Mouse (Mus musculus) forebrain, embryonic 10.5 days (tissue): ENCODE results near the gene Stxbp1. TPM values are rescaled to one million over a fixed set of nuclear protein-coding genes. Genes with fewer than 3 reads are reported as not detected.

Experiments
- DNase-seq: peaks from one replicate; pipeline ENCODE4 v3.0.0-alpha.2; 2017; ENCODE audit warnings: low spot score; ENCODE audit errors: extremely low spot score
- H3K27ac ChIP-seq: fragments of 300-500 bp; sonication (generic); 2 replicates; pipeline ENCODE4 v1.5.1; 2016; ENCODE audit warnings: mild to moderate bottlenecking
- H3K27me3 ChIP-seq: fragments of 300-500 bp; sonication (generic); 2 replicates; pipeline ENCODE4 v1.6.1; 2016; ENCODE audit warnings: mild to moderate bottlenecking; ENCODE audit not compliant: poor library complexity, severe bottlenecking
- H3K36me3 ChIP-seq: fragments of 300-500 bp; sonication (generic); replicated peaks from 2 replicates; pipeline ENCODE4 v1.6.1; 2016; ENCODE audit warnings: mild to moderate bottlenecking, moderate library complexity
- H3K4me1 ChIP-seq: fragments of 300-500 bp; sonication (generic); 2 replicates; pipeline ENCODE4 v1.6.1; 2016
- H3K4me3 ChIP-seq: fragments of 300-500 bp; sonication (generic); 2 replicates; pipeline ENCODE4 v1.5.1; 2016; ENCODE audit warnings: mild to moderate bottlenecking, moderate library complexity
- H3K9me3 ChIP-seq: fragments of 300-500 bp; sonication (generic); 2 replicates; pipeline ENCODE4 v1.6.1; 2016; ENCODE audit warnings: mild to moderate bottlenecking, moderate library complexity
- WGBS: fragments of 180-500 bp; shearing (Covaris S2); methylation state at CpG from one replicate; pipeline ENCODE4 v1.1.7; 2016; 5-methylcytosine and 5-hydroxymethylcytosine counted together
- polyA plus RNA-seq: library from polyadenylated mRNA; unstranded; fragments of >200 nt; fragmentation: Nextera tagmentation; extraction: Ambion mirVana; gene quantifications from 2 replicates; pipeline ENCODE4 v1.2.1, GENCODE M21; 2016

Stxbp1 gene
- polyA plus RNA-seq, 1 experiment from 2014 or later: 20.8 TPM

GRCm38 (mm10) chr2:32751665-32752033, 95.4 kb downstream of the Stxbp1 start:
- Histone ChIP-seq H3K9me3 (no peaks in the 10 kb centered on the region), H3K27me3 (peaks cover 18% of the 10 kb centered on the region), H3K27ac (peak overlapping the region; percentile 70), H3K4me1 (peaks cover 26% of the 10 kb centered on the region), H3K36me3 (peaks cover 68% of the 10 kb centered on the region), H3K4me3 (peak overlapping the region; percentile 46)
- DNase-seq: no peak
- WGBS: 23% methylated on average over 9 of the region's 10 CpGs

- H3K4me1 ChIP-seq: peaks cover 25% of the 10 kb centered on the region
- H3K4me3 ChIP-seq: peak overlapping the region; percentile 46
- peak; percentile 86 for DNase-seq
- peak overlapping the region; percentile 70 for H3K27ac ChIP-seq
- H3K9me3 ChIP-seq: no peaks in the 10 kb centered on the region
- H3K36me3 ChIP-seq: peaks cover 74% of the 10 kb centered on the region
- peaks cover 18% of the 10 kb centered on the region for H3K27me3 ChIP-seq
- 4% methylated on average over 31 of the region's 31 CpGs for WGBS
Measured at GRCm38 (mm10) chr2:32750887-32751664, 96.0 kb downstream of the Stxbp1 start.

- Histone ChIP-seq H3K27ac (no peak overlapping the region), H3K4me1 (peaks cover 25% of the 10 kb centered on the region), H3K36me3 (peaks cover 82% of the 10 kb centered on the region), H3K27me3 (peaks cover 18% of the 10 kb centered on the region), H3K9me3 (no peaks in the 10 kb centered on the region), H3K4me3 (peak overlapping the region; percentile 46)
- 79% methylated on average over 7 of the region's 7 CpGs for WGBS
- DNase-seq: no peak
Measured at GRCm38 (mm10) chr2:32750199-32750598, 96.8 kb downstream of the Stxbp1 start.

GRCm38 (mm10) chr2:32749082-32749481, 98.0 kb downstream of the Stxbp1 start:
- H3K27me3 ChIP-seq: peaks cover 18% of the 10 kb centered on the region
- peaks cover 82% of the 10 kb centered on the region for H3K36me3 ChIP-seq
- DNase-seq: no peak
- H3K27ac ChIP-seq: no peak overlapping the region
- H3K9me3 ChIP-seq: no peaks in the 10 kb centered on the region
- H3K4me3 ChIP-seq: no peak overlapping the region
- H3K4me1 ChIP-seq: peaks cover 26% of the 10 kb centered on the region
- WGBS: 93% methylated on average over 15 of the region's 16 CpGs

- Histone ChIP-seq H3K4me1 (peaks cover 35% of the 10 kb centered on the region), H3K9me3 (no peaks in the 10 kb centered on the region), H3K27ac (no peak overlapping the region), H3K4me3 (no peak overlapping the region), H3K36me3 (peaks cover 55% of the 10 kb centered on the region), H3K27me3 (peaks cover 44% of the 10 kb centered on the region)
- WGBS: 81% methylated on average over 15 of the region's 15 CpGs
- no peak for DNase-seq
Measured at GRCm38 (mm10) chr2:32744272-32744982, 102.6 kb downstream of the Stxbp1 start.

DNA sequence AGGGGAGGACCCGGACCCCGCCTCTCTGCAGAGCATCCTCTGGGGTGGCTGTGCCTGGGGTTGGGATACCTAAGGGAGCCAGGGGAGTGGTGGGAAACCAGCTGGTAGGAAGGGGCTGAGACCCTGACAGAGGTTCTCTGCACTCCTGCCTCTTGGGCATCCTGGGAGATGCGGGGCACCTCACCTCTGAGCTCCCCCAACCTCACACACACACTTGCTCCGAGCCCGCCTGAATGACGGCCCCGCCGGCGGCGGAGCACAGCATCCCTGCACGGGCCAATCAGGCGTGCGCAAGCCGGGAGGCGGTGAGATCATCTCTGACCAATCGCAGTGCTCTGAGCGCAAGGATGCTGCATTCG, 104.9 kb downstream of the Stxbp1 start:
- Histone ChIP-seq H3K9me3 (no peaks in the 10 kb centered on the region), H3K27ac (peak overlapping the region; percentile 85), H3K36me3 (peaks cover 38% of the 10 kb centered on the region), H3K27me3 (peaks cover 51% of the 10 kb centered on the region), H3K4me1 (peaks cover 41% of the 10 kb centered on the region), H3K4me3 (peak overlapping the region; percentile 70)
- WGBS: 5% methylated on average over 18 of the region's 18 CpGs
- peak; percentile 86 for DNase-seq

- Histone ChIP-seq H3K27me3 (peaks cover 51% of the 10 kb centered on the region), H3K27ac (peak overlapping the region; percentile 85), H3K36me3 (peaks cover 31% of the 10 kb centered on the region), H3K4me1 (peaks cover 46% of the 10 kb centered on the region), H3K4me3 (peak overlapping the region; percentile 70), H3K9me3 (no peaks in the 10 kb centered on the region)
- WGBS: 2% methylated on average over 55 of the region's 58 CpGs
- peak; percentile 68 for DNase-seq
Measured at GRCm38 (mm10) chr2:32741273-32742172, 105.5 kb downstream of the Stxbp1 start.

GRCm38 (mm10) chr2:32740916-32741272, 106.2 kb downstream of the Stxbp1 start, which contains the start of gene 6330409D20Rik:
Gene 6330409D20Rik (minus strand): TSS chr2:32741016.
- peaks cover 50% of the 10 kb centered on the region for H3K4me1 ChIP-seq
- H3K9me3 ChIP-seq: no peaks in the 10 kb centered on the region
- peak within 1 kb of the TSS; percentile 70 for H3K4me3 ChIP-seq
- H3K27ac ChIP-seq: peak within 1 kb of the TSS; percentile 85
- peaks cover 25% of the 10 kb centered on the region for H3K36me3 ChIP-seq
- H3K27me3 ChIP-seq: peaks cover 51% of the 10 kb centered on the region
- no peak for DNase-seq
- WGBS: 6% methylated on average over 11 of the region's 11 CpGs

DNA sequence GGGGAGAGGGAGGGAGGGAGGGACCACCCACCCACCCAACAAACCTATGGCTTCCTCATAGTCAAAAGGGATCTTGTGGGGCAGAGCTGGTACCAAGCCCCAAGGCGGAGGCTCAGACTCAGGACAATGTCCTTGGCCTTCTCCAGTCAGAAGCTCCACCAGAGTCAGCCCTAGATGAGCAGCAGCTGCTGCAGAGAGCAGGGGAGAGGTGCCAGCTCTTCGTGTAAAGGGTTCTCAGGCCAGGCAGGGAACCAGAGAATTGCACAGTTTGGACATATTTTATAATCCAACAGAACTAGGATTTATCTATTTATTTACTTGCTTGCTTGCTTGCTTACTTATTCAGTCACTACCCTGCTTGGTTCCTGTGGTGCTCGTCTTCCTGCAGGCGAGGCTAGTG, 107.7 kb downstream of the Stxbp1 start:
- no peak overlapping the region for H3K27ac ChIP-seq
- 79% methylated on average over 4 of the region's 4 CpGs for WGBS
- H3K9me3 ChIP-seq: no peaks in the 10 kb centered on the region
- no peak for DNase-seq
- H3K36me3 ChIP-seq: peaks cover 9% of the 10 kb centered on the region; the same call in 1 of the 2 replicates
- peaks cover 59% of the 10 kb centered on the region for H3K4me1 ChIP-seq
- H3K27me3 ChIP-seq: peaks cover 51% of the 10 kb centered on the region
- H3K4me3 ChIP-seq: no peak overlapping the region

Other genes starting within 250 kb of the Stxbp1 start
- gene St6galnac6, start 247.5 kb downstream of the Stxbp1 start, polyA plus RNA-seq: 13.3 and 13.8 TPM in 2 replicates
- gene Ak1, start 225.5 kb downstream of the Stxbp1 start, polyA plus RNA-seq: 17.8 and 20.2 TPM in 2 replicates
- 24.5 and 24.7 TPM in 2 replicates for gene Eng, start 200.7 kb downstream of the Stxbp1 start, polyA plus RNA-seq
- 27.4 and 29.5 TPM in 2 replicates for gene Fpgs, start 143.1 kb downstream of the Stxbp1 start, polyA plus RNA-seq
- gene Cdk9, start 134.2 kb downstream of the Stxbp1 start, polyA plus RNA-seq: 135 and 139 TPM in 2 replicates
- gene Sh2d3c, start 126.2 kb downstream of the Stxbp1 start, polyA plus RNA-seq: 28.6 and 30.2 TPM in 2 replicates
- 0.69 and 1.2 TPM in 2 replicates for gene 6330409D20Rik, start 106.2 kb downstream of the Stxbp1 start, polyA plus RNA-seq
- 54.0 and 54.9 TPM in 2 replicates for gene Tor2a, start 90.0 kb downstream of the Stxbp1 start, polyA plus RNA-seq
- 0.32 and 0.36 TPM in 2 replicates for gene Ttc16, start 71.6 kb downstream of the Stxbp1 start, polyA plus RNA-seq
- 4.4 and 5.1 TPM in 2 replicates for gene Ptrh1, start 71.5 kb downstream of the Stxbp1 start, polyA plus RNA-seq
- 1.1 and 1.2 TPM in 2 replicates for gene Cfap157, start 62.8 kb downstream of the Stxbp1 start, polyA plus RNA-seq
- 22.8 and 25.3 TPM in 2 replicates for gene Fam129b, start 28.9 kb upstream of the Stxbp1 start, polyA plus RNA-seq
- gene Rpl12, start 114.3 kb upstream of the Stxbp1 start, polyA plus RNA-seq: 192 and 197 TPM in 2 replicates
- gene Lrsam1, start 114.4 kb upstream of the Stxbp1 start, polyA plus RNA-seq: 6.6 and 8.0 TPM in 2 replicates
- gene Slc2a8, start 134.8 kb upstream of the Stxbp1 start, polyA plus RNA-seq: 14.2 and 14.8 TPM in 2 replicates